Mouse (Mus musculus) stomach, postnatal 0 days (tissue): ENCODE results near the gene Reln.

ENCODE experiments used
- CTCF ChIP-seq: IDR thresholded peaks from 2 replicates; pipeline ENCODE4 v1.5.1; 2016; ENCODE audit warnings: antibody characterized with exemption, low read depth, mild to moderate bottlenecking, moderate library complexity
- EP300 ChIP-seq: optimal IDR thresholded peaks from 2 replicates; pipeline ENCODE3; 2016; ENCODE audit warnings: antibody characterized with exemption

GRCm38 (mm10) chr5:22340991-22341390 lies 3.5 kb downstream of the Reln start:
- TF ChIP-seq CTCF (no peak), EP300 (no peak)
